Mouse (Mus musculus) T-helper 17 cell (primary cell): ENCODE data around the gene Stt3b.

ENCODE experiments used
- in situ Hi-C, 2 experiments: fragments of 300-600 bp; cut with MboI, MseI; formaldehyde crosslinking; loops; 1 replicate in 1 of 2; 2 replicates in 1 of 2; pipeline ENCODE4 v1.15.1; 2025; ENCODE audit warnings: high pct_unique_total_duplicates in 2 of 2

The Stt3b gene

GRCm38 (mm10) chr9:115318621-115319375 is 8.6 kb upstream of the Stt3b start:
- in situ Hi-C loops, result loop anchor here in 1 of 2 experiments (25.0 kb wide), 1 partner anchor 819 kb away; no protein-coding TSS in a partner anchor

GRCm38 (mm10) chr9:115317049-115317448 is 6.8 kb upstream of the Stt3b start:
- in situ Hi-C loops, result loop anchor here in 1 of 2 experiments (25.0 kb wide), 1 partner anchor 820 kb away; no protein-coding TSS in a partner anchor

GRCm38 (mm10) chr9:115314556-115314955 is 4.3 kb upstream of the Stt3b start:
- in situ Hi-C loops, result loop anchor here in 1 of 2 experiments (25.0 kb wide), 1 partner anchor 823 kb away; no protein-coding TSS in a partner anchor

- in situ Hi-C loops, result loop anchor here in 1 of 2 experiments (25.0 kb wide), 1 partner anchor 823 kb away; no protein-coding TSS in a partner anchor
These were observed 3.6 kb upstream of the Stt3b start for GRCm38 (mm10) chr9:115313830-115314229.

- in situ Hi-C loops, result loop anchor here in 1 of 2 experiments (25.0 kb wide), 1 partner anchor 826 kb away; no protein-coding TSS in a partner anchor
These were observed 951 bp upstream of the Stt3b start for GRCm38 (mm10) chr9:115311223-115311520.

GRCm38 (mm10) chr9:115309977-115310345 is 260 bp downstream of the Stt3b start:
- in situ Hi-C loops, result loop anchor here in 1 of 2 experiments (10.0 to 25.0 kb wide), 2 partner anchors 305 to 827 kb away; no protein-coding TSS in a partner anchor

GRCm38 (mm10) chr9:115309381-115309971 is 745 bp downstream of the Stt3b start:
- in situ Hi-C loops, result loop anchor here in 1 of 2 experiments (10.0 to 25.0 kb wide), 2 partner anchors 305 to 828 kb away; no protein-coding TSS in a partner anchor

- in situ Hi-C loops, result loop anchor here in 1 of 2 experiments (10.0 to 25.0 kb wide), 2 partner anchors 306 to 828 kb away; no protein-coding TSS in a partner anchor
These were observed 1.3 kb downstream of the Stt3b start for GRCm38 (mm10) chr9:115308941-115309380.

GRCm38 (mm10) chr9:115308401-115308800 is 1.8 kb downstream of the Stt3b start:
- in situ Hi-C loops, result loop anchor here in 1 of 2 experiments (10.0 to 25.0 kb wide), 2 partner anchors 306 to 829 kb away; no protein-coding TSS in a partner anchor

GRCm38 (mm10) chr9:115306202-115306601 is 4.0 kb downstream of the Stt3b start:
- in situ Hi-C loops, result loop anchor here in 1 of 2 experiments (10.0 to 25.0 kb wide), 2 partner anchors 309 to 831 kb away; no protein-coding TSS in a partner anchor

GRCm38 (mm10) chr9:115304149-115304548 is 6.1 kb downstream of the Stt3b start:
- in situ Hi-C loops, result loop anchor here in 1 of 2 experiments (10.0 to 25.0 kb wide), 2 partner anchors 311 to 833 kb away; no protein-coding TSS in a partner anchor

- in situ Hi-C loops, result loop anchor here in 1 of 2 experiments (10.0 to 25.0 kb wide), 2 partner anchors 313 to 836 kb away; no protein-coding TSS in a partner anchor
These were observed 8.6 kb downstream of the Stt3b start for GRCm38 (mm10) chr9:115301593-115301992.

GRCm38 (mm10) chr9:115301002-115301579 is 9.1 kb downstream of the Stt3b start:
- in situ Hi-C loops, result loop anchor here in 1 of 2 experiments (10.0 to 25.0 kb wide), 2 partner anchors 314 to 836 kb away; no protein-coding TSS in a partner anchor

GRCm38 (mm10) chr9:115296738-115297137 is 13.5 kb downstream of the Stt3b start:
- in situ Hi-C loops, result loop anchor here in 1 of 2 experiments (10.0 kb wide), 1 partner anchor 322 kb away; the partner anchor contains the start of gene Osbpl10

GRCm38 (mm10) chr9:115293920-115294594 is 16.2 kb downstream of the Stt3b start:
- in situ Hi-C loops, result loop anchor here in 1 of 2 experiments (10.0 kb wide), 1 partner anchor 319 kb away; the partner anchor contains the start of gene Osbpl10

GRCm38 (mm10) chr9:115287774-115288434 is 22.3 kb downstream of the Stt3b start:
- in situ Hi-C loops, result no loop called here

GRCm38 (mm10) chr9:115284385-115284784 is 25.8 kb downstream of the Stt3b start:
- in situ Hi-C loops, result no loop called here

- in situ Hi-C loops, result no loop called here
These were observed 26.8 kb downstream of the Stt3b start for GRCm38 (mm10) chr9:115283403-115283802.

- in situ Hi-C loops, result no loop called here
These were observed 31.6 kb downstream of the Stt3b start for GRCm38 (mm10) chr9:115278641-115279040.

- in situ Hi-C loops, result no loop called here
These were observed 35.4 kb downstream of the Stt3b start for GRCm38 (mm10) chr9:115274806-115275205.
